Mouse (Mus musculus) liver, postnatal 0 days (tissue): ENCODE results near the gene Wdr12. TPM values are rescaled to one million over a fixed set of nuclear protein-coding genes. Genes with fewer than 3 reads are reported as not detected.

ENCODE experiments used
- ATAC-seq: fragments of 200-750 bp; cut with Nextera tagmentation; 2 replicates; pipeline ENCODE4 v1.8.0; 2017; ENCODE audit warnings: mild to moderate bottlenecking, moderate library complexity
- DNase-seq: peaks from one replicate; pipeline ENCODE4 v3.0.0-alpha.2; 2016
- H3K27ac ChIP-seq: fragments of 300-500 bp; sonication (generic); 2 replicates; pipeline ENCODE4 v1.5.1; 2014; ENCODE audit warnings: antibody characterized with exemption, moderate library complexity, mild to moderate bottlenecking, low read depth
- H3K27me3 ChIP-seq: fragments of 300-500 bp; sonication (generic); 2 replicates; pipeline ENCODE4 v1.6.1; 2014; ENCODE audit warnings: low read length, control low read depth, mixed read lengths; ENCODE audit not compliant: insufficient read depth
- H3K36me3 ChIP-seq: fragments of 300-500 bp; sonication (generic); replicated peaks from 2 replicates; pipeline ENCODE4 v1.6.1; 2014; ENCODE audit warnings: mild to moderate bottlenecking, control low read depth, low read length, moderate library complexity, mixed read lengths; ENCODE audit not compliant: insufficient read depth
- H3K4me1 ChIP-seq: fragments of 300-500 bp; sonication (generic); 2 replicates; pipeline ENCODE4 v1.6.1; 2014; ENCODE audit warnings: antibody characterized with exemption, mild to moderate bottlenecking, control low read depth; ENCODE audit not compliant: insufficient read depth
- H3K4me2 ChIP-seq: fragments of 300-500 bp; sonication (generic); 2 replicates; pipeline ENCODE4 v1.6.1; 2014; ENCODE audit warnings: low read depth, mild to moderate bottlenecking, low read length, moderate library complexity, mixed read lengths
- H3K4me3 ChIP-seq: fragments of 300-500 bp; sonication (generic); 2 replicates; pipeline ENCODE4 v1.5.1; 2014; ENCODE audit warnings: low read depth, low read length
- H3K9ac ChIP-seq: fragments of 300-500 bp; sonication (generic); replicated peaks from 2 replicates; pipeline ENCODE4 v1.6.1; 2014; ENCODE audit warnings: mild to moderate bottlenecking, moderate library complexity
- H3K9me3 ChIP-seq: fragments of 300-500 bp; sonication (generic); 2 replicates; pipeline ENCODE4 v1.6.1; 2016; ENCODE audit warnings: mild to moderate bottlenecking, control low read depth, low read length, mixed read lengths
- CTCF ChIP-seq: sonication (generic); IDR thresholded peaks from 2 replicates; pipeline ENCODE4 v1.5.1; 2016; ENCODE audit warnings: antibody characterized with exemption, low read depth
- EP300 ChIP-seq: IDR thresholded peaks from 2 replicates; pipeline ENCODE4 v1.6.1; 2016; ENCODE audit warnings: antibody characterized with exemption, low read depth, mild to moderate bottlenecking
- WGBS: fragments of 180-500 bp; shearing (Covaris S2); extraction: QIAGEN DNeasy Blood & Tissue Kit; methylation state at CpG from one replicate; pipeline ENCODE4 v1.1.7; 2014; ENCODE audit not compliant: insufficient replicate concordance; 5-methylcytosine and 5-hydroxymethylcytosine counted together
- polyA plus RNA-seq: library from polyadenylated mRNA; unstranded; fragments of >200 nt; fragmentation: Nextera tagmentation; extraction: Ambion mirVana; gene quantifications from 2 replicates; pipeline ENCODE4 v1.2.1, GENCODE M21; 2015

The Wdr12 gene
- 23.3 and 23.8 TPM in 2 replicates for polyA plus RNA-seq

- ATAC-seq (peak; percentile 98), DNase-seq (peak; percentile 96)
- Histone ChIP-seq H3K4me2 (peak within 1 kb of the TSS; percentile 81), H3K4me1 (peaks cover 11% of the 10 kb centered on the region), H3K4me3 (peak within 1 kb of the TSS; percentile 77), H3K27me3 (no peaks in the 10 kb centered on the region), H3K9ac (peak within 1 kb of the TSS; percentile 94), H3K9me3 (no peaks in the 10 kb centered on the region), H3K27ac (peak within 1 kb of the TSS; percentile 94), H3K36me3 (peaks cover 7% of the 10 kb centered on the region; the same call in 1 of the 2 replicates)
- WGBS: under 1% methylated on average over 69 of the region's 71 CpGs
- TF ChIP-seq EP300 (no peak), CTCF (no peak)
Observed at GRCm38 (mm10) chr1:60098024-60098781, at the start of gene Wdr12, which contains the start of gene Carf. Gene Wdr12 (minus strand): TSS chr1:60098645. Gene Carf (plus strand): TSS chr1:60098247.

GRCm38 (mm10) chr1:60137346-60137745 is 38.9 kb upstream of the Wdr12 start:
- H3K36me3 ChIP-seq: peaks cover 13% of the 10 kb centered on the region
- H3K27ac ChIP-seq: no peak overlapping the region
- no peak for TF ChIP-seq EP300
- no peak for TF ChIP-seq CTCF
- H3K4me1 ChIP-seq: no peaks in the 10 kb centered on the region
- DNase-seq (no peak), ATAC-seq (no peak)
- no peak overlapping the region for H3K9ac ChIP-seq
- WGBS: 77% methylated on average over 9 of the region's 9 CpGs
- H3K4me3 ChIP-seq: no peak overlapping the region
- H3K4me2 ChIP-seq: no peak overlapping the region
- no peaks in the 10 kb centered on the region for H3K27me3 ChIP-seq
- no peaks in the 10 kb centered on the region for H3K9me3 ChIP-seq

DNA sequence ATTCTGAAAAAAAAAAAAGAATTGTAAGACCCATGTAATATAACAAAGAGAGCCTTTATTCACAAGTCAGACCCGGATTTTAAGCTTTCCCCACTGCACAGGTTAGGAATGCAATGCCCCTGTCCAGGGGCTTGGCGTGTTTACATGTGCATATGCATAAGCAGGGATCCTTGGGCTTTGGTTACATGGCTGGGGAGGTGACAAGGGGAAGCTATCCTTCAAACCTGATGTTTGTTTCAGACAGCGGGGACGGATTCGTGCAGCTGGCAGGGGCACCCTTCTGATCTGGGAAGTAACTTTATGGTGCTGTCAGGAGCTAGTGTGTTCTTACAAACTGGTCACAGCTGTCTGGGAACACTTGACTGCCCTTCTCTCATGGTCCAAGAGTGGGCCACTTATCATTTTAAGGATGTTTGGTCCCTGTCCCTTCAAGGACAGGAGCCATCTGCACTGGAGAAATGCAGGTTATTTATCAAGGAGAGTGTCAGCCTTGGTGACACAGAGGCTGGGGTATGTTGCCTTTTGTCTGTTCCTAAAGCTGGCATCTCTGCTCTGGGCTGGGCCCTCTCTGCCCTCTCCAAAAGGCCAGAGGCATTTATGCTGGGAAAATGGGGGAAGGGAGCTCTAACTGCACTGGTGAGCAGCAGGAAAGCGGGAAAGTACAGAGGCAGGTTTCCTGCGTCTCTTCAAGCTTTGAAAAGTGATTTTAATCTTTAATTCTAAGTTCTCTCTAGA is 19.4 kb upstream of the Wdr12 start:
- DNase-seq (no peak), ATAC-seq (no peak)
- TF ChIP-seq EP300: no peak
- TF ChIP-seq CTCF: no peak
- H3K27ac ChIP-seq: no peak overlapping the region
- no peaks in the 10 kb centered on the region for H3K27me3 ChIP-seq
- H3K4me2 ChIP-seq: no peak overlapping the region
- H3K9ac ChIP-seq: no peak overlapping the region
- H3K36me3 ChIP-seq: 0 out of 2 replicates have a peak, but pooled peaks cover 3% of the 10 kb centered on the region
- H3K9me3 ChIP-seq: no peaks in the 10 kb centered on the region
- 84% methylated on average over 7 of the region's 7 CpGs for WGBS
- H3K4me1 ChIP-seq: no peaks in the 10 kb centered on the region
- H3K4me3 ChIP-seq: no peak overlapping the region

DNA sequence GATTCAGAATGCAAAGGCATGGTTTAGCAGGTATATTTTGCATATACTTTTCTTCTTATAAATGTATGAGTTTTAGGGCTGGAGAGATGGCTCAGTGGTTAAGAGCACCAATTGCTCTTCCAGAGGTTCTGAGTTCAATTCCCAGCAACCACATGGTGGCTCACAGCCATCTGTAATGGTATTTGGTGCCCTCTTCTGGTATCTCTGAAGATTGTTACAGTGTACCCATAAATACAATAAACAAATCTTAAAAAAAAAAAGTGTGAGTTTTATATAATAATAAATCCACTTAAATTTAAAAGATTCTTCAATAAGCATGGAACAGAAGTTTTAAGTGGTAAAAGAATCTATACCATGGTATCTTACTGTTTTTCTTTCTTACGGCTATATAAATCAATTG is 6.1 kb upstream of the Wdr12 start:
- Histone ChIP-seq H3K4me3 (no peak overlapping the region), H3K9me3 (no peaks in the 10 kb centered on the region), H3K4me1 (no peaks in the 10 kb centered on the region), H3K4me2 (no peak overlapping the region), H3K36me3 (peaks cover 8% of the 10 kb centered on the region; the same call in 1 of the 2 replicates), H3K27ac (no peak overlapping the region), H3K27me3 (no peaks in the 10 kb centered on the region), H3K9ac (no peak overlapping the region)
- DNase-seq (no peak), ATAC-seq (no peak)
- 98% methylated on average over 1 of the region's 1 CpGs for WGBS
- no peak for TF ChIP-seq EP300
- TF ChIP-seq CTCF: peak; percentile 34

DNA sequence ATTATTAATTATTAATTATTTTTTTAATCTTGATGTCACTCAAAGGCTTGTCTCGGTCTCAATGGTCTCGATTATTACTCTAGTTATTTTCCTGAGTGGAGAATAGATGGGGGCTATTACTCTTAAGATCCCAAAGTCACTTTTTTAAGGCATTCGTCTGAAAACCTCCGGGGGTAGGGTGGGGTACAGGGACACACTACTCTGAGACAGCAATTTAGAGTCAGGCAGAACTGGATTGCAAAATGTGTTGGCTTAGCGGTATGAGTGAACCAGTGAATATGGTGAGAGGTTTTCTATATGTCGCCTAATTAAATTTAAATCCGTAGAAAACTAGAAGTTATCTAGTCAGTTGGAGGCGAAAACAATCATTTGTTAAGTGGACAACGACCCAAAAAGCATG is 394 bp upstream of the Wdr12 start:
- 7% methylated on average over 9 of the region's 9 CpGs for WGBS
- ATAC-seq: no peak
- H3K9ac ChIP-seq: peak overlapping the region; percentile 94
- peaks cover 4% of the 10 kb centered on the region; the same call in 1 of the 2 replicates for H3K36me3 ChIP-seq
- peak overlapping the region; percentile 81 for H3K4me2 ChIP-seq
- peak overlapping the region; percentile 94 for H3K27ac ChIP-seq
- peak overlapping the region; percentile 77 for H3K4me3 ChIP-seq
- H3K4me1 ChIP-seq: peaks cover 11% of the 10 kb centered on the region
- no peaks in the 10 kb centered on the region for H3K9me3 ChIP-seq
- no peak for DNase-seq
- H3K27me3 ChIP-seq: no peaks in the 10 kb centered on the region
- TF ChIP-seq CTCF (no peak), EP300 (no peak)
